Mouse (Mus musculus) liver, embryonic 12.5 days (tissue): ENCODE results near the gene P3h4. TPM values are rescaled to one million over a fixed set of nuclear protein-coding genes. Genes with fewer than 3 reads are reported as not detected.

Experiments
- ATAC-seq: fragments of 200-750 bp; cut with Nextera tagmentation; 2 replicates; pipeline ENCODE4 v1.8.0; 2017; ENCODE audit warnings: moderate number of reproducible peaks, mild to moderate bottlenecking, moderate library complexity
- H3K27ac ChIP-seq: fragments of 300-500 bp; sonication (generic); 2 replicates; pipeline ENCODE4 v1.5.1; 2016; ENCODE audit warnings: mild to moderate bottlenecking
- H3K27me3 ChIP-seq: fragments of 300-500 bp; sonication (generic); replicated peaks from 2 replicates; pipeline ENCODE4 v1.6.1; 2016; ENCODE audit warnings: mild to moderate bottlenecking, moderate library complexity
- H3K36me3 ChIP-seq: fragments of 300-500 bp; sonication (generic); 2 replicates; pipeline ENCODE4 v1.6.1; 2016; ENCODE audit warnings: mild to moderate bottlenecking, moderate library complexity
- H3K4me1 ChIP-seq: fragments of 300-500 bp; sonication (generic); 2 replicates; pipeline ENCODE4 v1.6.1; 2016
- H3K4me2 ChIP-seq: fragments of 300-500 bp; sonication (generic); 2 replicates; pipeline ENCODE4 v1.6.1; 2016; ENCODE audit warnings: mild to moderate bottlenecking, moderate library complexity
- H3K4me3 ChIP-seq: fragments of 300-500 bp; sonication (generic); 2 replicates; pipeline ENCODE4 v1.5.1; 2016; ENCODE audit warnings: mild to moderate bottlenecking, moderate library complexity
- H3K9ac ChIP-seq: fragments of 300-500 bp; sonication (generic); 2 replicates; pipeline ENCODE4 v1.6.1; 2016; ENCODE audit warnings: mild to moderate bottlenecking, moderate library complexity
- H3K9me3 ChIP-seq: fragments of 300-500 bp; sonication (generic); replicated peaks from 2 replicates; pipeline ENCODE4 v1.6.1; 2016; ENCODE audit warnings: mild to moderate bottlenecking, moderate library complexity
- WGBS: fragments of 180-500 bp; shearing (Covaris S2); methylation state at CpG from one replicate; pipeline ENCODE4 v1.1.7; 2016; ENCODE audit not compliant: insufficient replicate concordance; 5-methylcytosine and 5-hydroxymethylcytosine counted together
- polyA plus RNA-seq: library from polyadenylated mRNA; unstranded; fragments of >200 nt; fragmentation: Nextera tagmentation; extraction: Ambion mirVana; gene quantifications from 2 replicates; pipeline ENCODE4 v1.2.1, GENCODE M21; 2016

The P3h4 gene
- polyA plus RNA-seq, 1 experiment from 2014 or later, result 11.0 TPM

DNA sequence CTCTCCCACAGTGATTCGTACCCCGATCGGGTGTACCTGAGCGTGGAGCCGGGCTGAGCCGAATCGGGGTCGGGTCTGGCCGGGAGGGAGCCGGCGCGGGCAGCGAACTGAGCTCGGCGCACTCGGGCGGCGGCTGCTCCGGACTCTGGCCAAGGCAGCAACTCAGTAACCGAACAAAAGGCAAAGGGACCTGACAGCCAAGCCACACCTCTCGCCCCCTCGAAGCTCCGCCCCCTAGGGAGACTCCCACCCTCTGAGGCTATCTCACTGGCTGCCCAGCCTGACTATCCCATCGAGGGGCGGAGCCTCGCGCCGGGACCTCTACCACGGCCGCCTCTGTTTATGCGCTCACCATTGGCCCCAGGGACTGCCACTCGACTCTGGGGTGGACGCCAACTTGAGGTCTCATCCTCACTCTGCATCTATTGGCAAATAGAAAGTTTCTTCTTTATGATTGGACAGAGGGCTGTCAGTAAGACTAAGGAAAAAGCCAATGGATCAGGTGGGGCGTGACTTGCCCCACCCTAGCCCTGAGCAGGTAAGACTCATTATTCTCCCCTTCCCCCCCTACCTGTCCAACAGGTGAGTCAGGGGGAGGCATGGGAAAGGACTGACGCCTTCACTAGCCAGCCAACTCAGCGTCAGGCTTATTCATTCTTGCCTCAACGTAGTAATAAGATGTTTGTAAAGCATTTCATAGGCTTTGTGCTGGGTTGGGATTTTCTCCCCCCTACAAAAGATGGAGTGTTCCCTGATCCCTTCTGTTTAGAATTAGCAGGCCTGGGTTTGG, 16.8 kb downstream of the P3h4 start, which contains the start of gene Jup:
TSS of gene Jup (minus strand) at position 164 of the 790 bp plus-strand sequence.
- H3K9ac ChIP-seq, result peak within 1 kb of the TSS; percentile 52
- H3K4me1 ChIP-seq, result peaks cover 91% of the 10 kb centered on the region
- peak within 1 kb of the TSS; percentile 66 for H3K4me3 ChIP-seq
- WGBS, result 1% methylated on average over 37 of the region's 37 CpGs
- no peaks in the 10 kb centered on the region for H3K36me3 ChIP-seq
- H3K27ac ChIP-seq, result peak within 1 kb of the TSS; percentile 77
- no peaks in the 10 kb centered on the region for H3K9me3 ChIP-seq
- ATAC-seq, result peak; percentile 94
- peaks cover 49% of the 10 kb centered on the region for H3K27me3 ChIP-seq
- peak within 1 kb of the TSS; percentile 83 for H3K4me2 ChIP-seq

DNA sequence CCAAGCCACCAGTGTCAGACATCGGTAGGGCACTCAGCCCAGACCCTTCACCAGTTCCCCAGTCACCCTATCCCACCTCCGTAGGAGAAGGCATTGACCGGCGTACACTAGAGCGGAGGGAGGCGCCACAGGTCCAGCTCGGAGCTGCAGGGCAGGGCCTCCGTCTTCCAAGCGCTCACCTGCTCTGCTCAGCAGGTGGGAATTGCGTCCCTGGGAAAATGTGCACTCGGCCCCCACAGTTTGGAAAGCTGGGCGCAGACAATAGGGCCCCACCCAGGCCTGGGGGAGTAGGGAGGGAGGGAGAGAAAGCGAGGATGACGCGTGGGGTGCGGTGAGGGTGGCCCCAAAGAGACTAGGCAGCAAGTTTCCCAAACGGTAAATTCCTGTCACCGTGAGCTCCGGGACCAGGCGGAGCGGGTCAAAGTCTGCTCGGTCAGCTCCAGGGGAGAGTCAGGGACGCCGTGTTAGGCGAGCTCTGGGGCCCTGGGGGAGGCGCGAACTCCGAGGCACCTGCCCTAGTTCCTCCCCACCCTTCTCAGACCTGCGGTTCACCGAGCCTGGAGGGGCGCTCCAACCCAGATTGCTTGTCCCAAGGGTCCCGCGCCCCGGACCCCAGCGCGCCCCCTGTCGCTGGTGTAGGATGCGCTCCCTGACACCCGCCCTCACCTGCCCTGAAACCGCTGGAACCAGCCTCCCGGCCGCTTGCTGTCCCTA, 17.6 kb downstream of the P3h4 start:
- peaks cover 49% of the 10 kb centered on the region for H3K27me3 ChIP-seq
- peaks cover 86% of the 10 kb centered on the region for H3K4me1 ChIP-seq
- H3K36me3 ChIP-seq, result no peaks in the 10 kb centered on the region
- H3K9ac ChIP-seq, result peak overlapping the region; percentile 52
- 4% methylated on average over 42 of the region's 42 CpGs for WGBS
- peak overlapping the region; percentile 77 for H3K27ac ChIP-seq
- no peaks in the 10 kb centered on the region for H3K9me3 ChIP-seq
- H3K4me2 ChIP-seq, result peak overlapping the region; percentile 83
- H3K4me3 ChIP-seq, result peak overlapping the region; percentile 66
- ATAC-seq, result peak; percentile 30; the same call in 1 of the 2 replicates

DNA sequence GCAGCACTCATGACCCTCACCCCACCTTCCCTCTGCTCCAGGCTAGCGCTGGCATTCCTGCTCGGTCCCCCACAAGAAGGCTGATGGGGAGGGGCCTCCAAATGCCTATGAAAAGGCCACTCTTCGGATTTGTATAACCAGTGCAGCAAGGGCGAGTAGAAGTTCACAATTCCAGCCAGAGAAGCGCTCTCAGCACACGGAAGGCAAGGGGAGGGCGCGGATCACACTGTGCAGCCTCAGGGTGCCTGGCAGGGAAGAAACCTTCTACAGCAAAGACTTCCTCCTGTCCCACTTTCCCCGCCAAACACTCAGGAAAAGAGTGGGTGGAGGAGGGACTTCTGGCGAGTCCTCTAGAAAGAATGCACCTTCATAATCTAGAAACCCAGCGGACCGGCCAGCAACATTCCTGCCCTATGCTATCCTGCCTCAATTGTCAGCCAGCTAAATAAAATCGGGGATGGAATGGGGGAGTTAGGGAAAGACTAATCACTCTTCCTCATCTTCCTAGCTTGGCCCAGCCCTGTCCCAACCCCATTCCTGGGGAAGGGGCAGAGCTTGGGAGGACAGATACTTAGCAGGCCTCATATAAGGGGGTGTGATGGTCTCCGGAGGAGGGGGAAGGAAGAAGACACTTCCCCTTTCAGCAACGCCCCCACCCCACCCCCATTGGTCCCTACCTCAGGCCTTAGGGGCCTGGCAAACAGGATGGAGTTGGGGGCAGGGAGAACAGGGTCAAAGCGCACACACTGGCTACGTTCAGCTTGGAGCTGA, 18.6 kb downstream of the P3h4 start:
- 21% methylated on average over 17 of the region's 17 CpGs for WGBS
- H3K4me2 ChIP-seq, result peak overlapping the region; percentile 83
- no peaks in the 10 kb centered on the region for H3K9me3 ChIP-seq
- peak overlapping the region; percentile 66 for H3K4me3 ChIP-seq
- H3K27ac ChIP-seq, result peak overlapping the region; percentile 30; the same call in 1 of the 2 replicates
- peaks cover 49% of the 10 kb centered on the region for H3K27me3 ChIP-seq
- H3K36me3 ChIP-seq, result no peaks in the 10 kb centered on the region
- peaks cover 80% of the 10 kb centered on the region for H3K4me1 ChIP-seq
- H3K9ac ChIP-seq, result no peak overlapping the region
- ATAC-seq, result no peak

DNA sequence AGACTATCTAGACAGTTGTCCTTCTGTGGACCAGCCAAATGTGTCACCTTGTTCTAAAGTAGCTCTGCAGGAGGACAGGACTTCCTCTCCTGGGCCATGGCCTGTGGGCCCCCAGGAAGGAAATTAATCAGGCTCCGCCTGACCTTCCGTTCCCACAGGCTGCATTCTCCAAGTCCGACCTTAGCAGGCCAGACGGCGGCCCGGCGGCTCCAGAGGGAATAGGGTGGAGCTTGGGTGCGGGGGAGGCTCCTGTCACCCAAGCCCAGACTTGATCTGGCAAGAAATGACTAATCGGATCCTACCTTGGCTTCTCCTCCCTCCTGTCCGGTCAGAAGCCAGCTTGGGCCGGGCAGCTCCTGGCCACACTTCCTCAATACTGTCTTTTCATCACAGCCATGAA, 19.4 kb downstream of the P3h4 start:
- H3K4me3 ChIP-seq, result peak overlapping the region; percentile 66
- no peak overlapping the region for H3K9ac ChIP-seq
- H3K36me3 ChIP-seq, result no peaks in the 10 kb centered on the region
- H3K4me1 ChIP-seq, result peaks cover 80% of the 10 kb centered on the region
- 9% methylated on average over 11 of the region's 11 CpGs for WGBS
- peaks cover 49% of the 10 kb centered on the region for H3K27me3 ChIP-seq
- no peak for ATAC-seq
- H3K4me2 ChIP-seq, result peak overlapping the region; percentile 83
- H3K9me3 ChIP-seq, result no peaks in the 10 kb centered on the region
- H3K27ac ChIP-seq, result no peak overlapping the region

DNA sequence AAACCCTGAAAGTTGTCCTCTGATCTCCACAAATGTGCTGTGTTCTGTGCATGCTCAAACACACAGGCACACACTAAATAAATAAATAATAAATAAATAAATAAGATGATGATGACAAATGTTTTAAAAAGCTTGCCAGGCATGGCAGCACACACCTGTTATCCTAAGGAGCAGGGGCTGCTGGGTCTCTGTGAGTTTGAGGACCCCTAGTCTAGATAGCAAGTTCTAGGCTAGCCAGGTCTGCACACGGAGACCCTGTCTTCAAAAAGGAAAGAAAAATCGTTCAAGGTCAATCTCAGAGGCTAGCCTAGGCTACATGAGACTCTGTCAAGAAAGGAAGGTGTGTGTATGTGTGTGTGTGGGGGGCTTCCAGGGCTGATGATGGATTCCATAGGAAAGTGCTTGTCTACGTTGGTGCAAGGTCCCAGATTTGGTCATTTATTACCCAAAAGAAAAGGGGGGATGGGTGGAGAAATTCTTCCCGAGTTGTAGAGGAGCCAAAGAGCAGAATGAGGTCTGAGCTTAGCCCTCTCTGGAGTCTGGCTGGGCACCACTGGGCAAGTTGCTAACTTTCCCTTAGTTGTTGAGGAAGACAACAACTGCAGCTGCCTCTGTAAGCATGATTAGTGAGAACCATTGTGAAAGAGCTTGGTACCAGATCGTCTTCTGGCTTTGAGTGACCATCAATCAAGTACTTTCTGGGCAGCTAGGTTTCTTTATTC, 20.1 kb downstream of the P3h4 start:
- Histone ChIP-seq H3K4me2 (peak overlapping the region; percentile 83; the same call in 1 of the 2 replicates), H3K27ac (no peak overlapping the region), H3K27me3 (peaks cover 49% of the 10 kb centered on the region), H3K9ac (no peak overlapping the region), H3K4me3 (no peak overlapping the region), H3K4me1 (peaks cover 81% of the 10 kb centered on the region), H3K36me3 (no peaks in the 10 kb centered on the region), H3K9me3 (no peaks in the 10 kb centered on the region)
- WGBS, result 42% methylated on average over 5 of the region's 5 CpGs
- ATAC-seq, result no peak

DNA sequence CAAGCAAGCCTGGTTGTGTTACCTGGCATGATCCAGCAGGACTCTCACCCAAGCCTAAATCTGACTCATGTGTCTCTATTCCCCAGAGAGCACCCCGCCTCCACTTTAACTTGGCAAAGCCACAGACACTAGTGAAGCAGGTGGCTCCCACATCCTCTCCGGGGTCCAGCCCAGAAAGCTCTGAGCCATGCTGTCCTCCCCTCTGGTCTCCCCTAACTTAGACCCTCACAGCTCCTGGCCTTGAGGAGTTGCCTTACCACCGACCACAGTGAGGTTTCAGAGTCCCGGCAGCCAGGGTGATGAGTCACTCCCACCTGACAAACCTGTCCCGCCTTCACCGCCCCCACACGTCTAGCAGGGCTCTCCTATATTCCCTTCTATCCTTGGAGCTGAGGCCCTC, 20.9 kb downstream of the P3h4 start:
- H3K27me3 ChIP-seq, result peaks cover 49% of the 10 kb centered on the region
- no peaks in the 10 kb centered on the region for H3K36me3 ChIP-seq
- H3K4me1 ChIP-seq, result peaks cover 80% of the 10 kb centered on the region
- WGBS, result 39% methylated on average over 7 of the region's 7 CpGs
- no peak overlapping the region for H3K4me2 ChIP-seq
- ATAC-seq, result no peak
- no peak overlapping the region for H3K27ac ChIP-seq
- peak overlapping the region; percentile 22; the same call in 1 of the 2 replicates for H3K9ac ChIP-seq
- no peak overlapping the region for H3K4me3 ChIP-seq
- H3K9me3 ChIP-seq, result no peaks in the 10 kb centered on the region

DNA sequence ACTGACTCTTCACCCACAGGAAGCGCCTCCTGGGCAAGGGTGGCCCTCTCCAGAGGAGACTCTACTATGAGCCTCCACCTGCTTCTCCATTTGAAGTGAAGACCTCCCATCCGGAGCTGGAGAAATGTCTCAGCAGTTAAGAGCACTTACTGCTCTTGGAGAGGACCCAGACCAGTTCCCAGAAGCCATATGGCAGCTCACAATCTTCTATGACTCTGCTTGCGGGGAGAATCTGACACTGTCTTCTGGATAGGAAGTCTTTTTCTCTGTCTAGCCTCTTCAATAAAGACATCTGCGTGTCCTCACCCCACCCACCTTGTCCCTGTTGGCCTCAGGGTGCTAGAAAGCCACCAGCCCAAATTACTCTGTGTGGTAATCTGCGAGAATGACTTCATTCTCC, 21.7 kb downstream of the P3h4 start:
- Histone ChIP-seq H3K27me3 (peaks cover 49% of the 10 kb centered on the region), H3K4me1 (peaks cover 84% of the 10 kb centered on the region), H3K9me3 (no peaks in the 10 kb centered on the region), H3K36me3 (no peaks in the 10 kb centered on the region), H3K4me3 (no peak overlapping the region), H3K9ac (no peak overlapping the region), H3K4me2 (no peak overlapping the region), H3K27ac (no peak overlapping the region)
- no peak for ATAC-seq
- WGBS, result 58% methylated on average over 5 of the region's 5 CpGs

DNA sequence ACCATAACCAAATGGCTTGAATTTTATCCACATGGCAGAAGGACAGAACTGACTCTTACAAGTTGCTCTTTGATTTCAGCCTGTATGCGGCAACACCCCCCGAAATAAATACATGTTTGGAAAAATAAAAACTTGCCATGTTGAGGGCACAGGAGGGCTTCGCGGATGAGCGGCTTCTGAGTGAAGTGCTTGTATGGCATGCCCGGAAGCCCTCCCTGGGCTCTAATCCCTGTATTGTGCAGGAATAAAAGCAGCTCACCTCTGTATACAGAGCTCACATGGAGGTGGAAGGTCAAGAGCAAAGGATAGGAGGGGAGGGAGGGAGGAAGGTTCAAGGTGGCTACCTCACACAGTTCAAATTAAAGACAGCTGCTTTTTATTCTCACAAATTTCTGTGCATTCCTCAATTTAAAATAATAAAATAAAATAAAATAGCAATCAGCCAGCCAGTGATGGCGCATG, 22.7 kb downstream of the P3h4 start:
- no peak overlapping the region for H3K4me2 ChIP-seq
- no peak overlapping the region for H3K27ac ChIP-seq
- ATAC-seq, result no peak
- H3K4me3 ChIP-seq, result no peak overlapping the region
- peaks cover 41% of the 10 kb centered on the region for H3K27me3 ChIP-seq
- WGBS, result 78% methylated on average over 7 of the region's 7 CpGs
- H3K9me3 ChIP-seq, result no peaks in the 10 kb centered on the region
- H3K36me3 ChIP-seq, result no peaks in the 10 kb centered on the region
- no peak overlapping the region for H3K9ac ChIP-seq
- H3K4me1 ChIP-seq, result peaks cover 83% of the 10 kb centered on the region

DNA sequence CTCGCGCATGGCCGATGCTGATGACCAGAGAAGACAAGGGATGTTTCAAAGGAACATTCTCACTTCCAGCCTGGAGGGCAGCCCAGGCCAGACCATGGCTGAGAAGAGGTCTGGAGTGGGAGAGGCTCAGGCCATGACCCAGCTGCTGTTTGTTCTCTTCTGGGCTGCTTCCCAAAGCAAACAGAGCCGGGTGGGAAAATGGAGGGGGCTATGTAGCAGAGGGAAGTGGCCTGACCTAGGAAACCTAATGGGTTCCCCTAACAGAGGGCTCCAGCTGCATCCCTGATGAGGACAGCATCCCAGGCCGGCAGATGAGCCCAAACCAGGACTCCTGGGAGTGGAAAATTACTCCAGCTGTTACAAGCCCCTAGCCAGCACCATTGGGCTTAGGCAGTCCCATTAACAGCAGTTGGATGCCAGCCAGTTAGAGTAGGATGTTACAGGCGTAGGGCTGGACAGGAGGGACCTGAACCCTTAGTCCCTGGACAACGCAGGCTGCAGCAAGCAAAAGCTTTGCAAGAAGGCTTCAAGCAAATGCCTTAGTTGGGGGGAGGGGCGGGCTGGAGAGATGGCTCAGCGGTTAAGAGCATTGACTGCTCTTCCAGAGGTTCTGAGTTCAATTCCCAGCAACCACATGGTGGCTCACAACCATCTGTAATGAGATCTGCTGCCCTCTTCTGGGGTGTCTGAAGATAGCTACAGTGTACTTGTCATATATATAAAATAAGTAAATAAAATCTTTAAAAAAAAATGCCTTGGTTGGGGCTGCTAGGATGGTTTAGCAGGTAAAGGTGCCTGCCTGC, 23.4 kb downstream of the P3h4 start:
- H3K36me3 ChIP-seq, result no peaks in the 10 kb centered on the region
- no peaks in the 10 kb centered on the region for H3K9me3 ChIP-seq
- 0 out of 2 replicates have a peak overlapping the region, but pooled peaks have one; percentile 26 for H3K27ac ChIP-seq
- H3K4me3 ChIP-seq, result no peak overlapping the region
- WGBS, result 66% methylated on average over 9 of the region's 9 CpGs
- H3K4me1 ChIP-seq, result peaks cover 83% of the 10 kb centered on the region
- H3K4me2 ChIP-seq, result no peak overlapping the region
- ATAC-seq, result peak; percentile 49; the same call in 1 of the 2 replicates
- no peak overlapping the region for H3K9ac ChIP-seq
- peaks cover 35% of the 10 kb centered on the region for H3K27me3 ChIP-seq

DNA sequence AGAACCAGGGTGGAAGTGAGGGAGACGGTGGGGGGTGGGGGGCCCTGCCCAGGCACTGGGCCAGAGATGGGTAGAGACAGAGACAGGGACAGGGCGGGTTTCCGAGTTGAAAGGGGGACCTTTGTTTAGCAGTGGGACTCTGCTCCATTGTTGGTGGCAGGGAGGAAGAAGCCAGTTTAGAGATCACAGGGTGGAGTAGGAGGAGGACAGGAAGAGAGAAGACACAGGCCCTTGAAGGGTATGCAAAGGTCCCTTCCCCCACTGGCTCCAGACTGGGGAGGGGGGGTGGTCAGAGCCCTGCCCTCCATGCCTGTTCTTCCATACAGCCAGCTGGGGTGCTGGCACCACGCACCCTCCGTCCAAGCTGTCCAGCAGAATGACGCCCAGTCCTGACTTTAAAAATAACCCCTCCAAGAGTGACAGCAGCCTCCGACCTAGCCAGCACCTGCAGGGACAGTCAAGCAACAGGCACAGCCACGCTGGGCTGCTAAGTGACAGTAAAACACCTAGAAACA, 24.6 kb downstream of the P3h4 start:
- no peak overlapping the region for H3K4me3 ChIP-seq
- H3K4me1 ChIP-seq, result peaks cover 71% of the 10 kb centered on the region
- 0 out of 2 replicates have a peak, but pooled peaks have one; percentile 6 for ATAC-seq
- 32% methylated on average over 8 of the region's 8 CpGs for WGBS
- H3K27me3 ChIP-seq, result peaks cover 22% of the 10 kb centered on the region
- peaks cover 9% of the 10 kb centered on the region; the same call in 1 of the 2 replicates for H3K36me3 ChIP-seq
- 0 out of 2 replicates have a peak overlapping the region, but pooled peaks have one; percentile 6 for H3K9ac ChIP-seq
- H3K9me3 ChIP-seq, result no peaks in the 10 kb centered on the region
- H3K27ac ChIP-seq, result no peak overlapping the region; the same call in 1 of the 2 replicates
- no peak overlapping the region for H3K4me2 ChIP-seq
